ENCODE assay signal across 19 mouse cellular contexts in the genomic region with DNA sequence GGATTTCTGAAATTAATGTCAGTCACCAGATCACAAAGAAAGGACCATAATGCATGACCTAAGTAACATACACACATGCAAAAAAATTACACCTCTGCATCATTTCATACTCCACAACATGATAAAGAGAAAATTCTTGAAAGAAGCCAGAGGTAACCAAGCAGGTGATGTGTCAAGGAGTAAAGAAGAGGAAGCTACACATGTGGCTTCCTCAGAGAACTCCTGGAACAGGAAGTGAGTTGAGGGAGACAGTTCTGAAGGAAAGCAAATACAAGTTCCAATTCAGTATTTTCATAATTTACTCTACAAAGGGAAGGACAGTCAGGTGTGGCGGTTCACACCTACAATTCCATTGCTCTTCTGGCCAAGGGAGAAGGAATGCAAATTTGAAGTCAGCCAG.
"Had no signal": no experiment of that assay in that cellular context is flagged by ENCODE, and none has a peak within 500 bp of the region (broad histone marks: within the 10 kb centered on the region; RNA-seq: fewer than 3 reads in every experiment).

No protein-coding gene starts in this region.

- H3K4me1 ChIP-seq: liver, embryonic 13.5 days; liver, embryonic 15.5 days; neural tube, embryonic 13.5 days; neural tube, embryonic 15.5 days; stomach, embryonic 15.5 days had no signal

- H3K9me3 ChIP-seq: liver, embryonic 13.5 days; liver, embryonic 15.5 days; lung, embryonic 15.5 days; midbrain, embryonic 10.5 days; midbrain, embryonic 12.5 days; neural tube, embryonic 13.5 days; neural tube, embryonic 15.5 days; stomach, embryonic 15.5 days had no signal

- DNase-seq: liver, embryonic 13.5 days; liver, postnatal 0 days; lung, adult 2 months; lung, postnatal 4 days; midbrain, embryonic 14.5 days; right cerebral cortex, postnatal 14 days; thymus, adult 2 months; thymus, postnatal 25 days; thymus, postnatal 4 days had no signal

- H3K9ac ChIP-seq: liver, embryonic 13.5 days; liver, embryonic 15.5 days; liver, postnatal 0 days; lung, embryonic 15.5 days; midbrain, embryonic 12.5 days; neural tube, embryonic 13.5 days; neural tube, embryonic 15.5 days; stomach, embryonic 15.5 days had no signal

- H3K4me2 ChIP-seq: liver, embryonic 13.5 days; liver, embryonic 15.5 days; lung, embryonic 15.5 days; midbrain, embryonic 12.5 days; neural tube, embryonic 13.5 days; neural tube, embryonic 15.5 days; stomach, embryonic 15.5 days had no signal

- H3K4me3 ChIP-seq: liver, embryonic 13.5 days; liver, embryonic 15.5 days; lung, embryonic 15.5 days; midbrain, embryonic 10.5 days; midbrain, embryonic 12.5 days; myocyte; neural tube, embryonic 13.5 days; neural tube, embryonic 15.5 days; stomach, embryonic 15.5 days had no signal

- ATAC-seq: liver, postnatal 0 days; lung, postnatal 0 days; midbrain, embryonic 16.5 days had no signal

- H3K36me3 ChIP-seq: liver, embryonic 13.5 days; liver, embryonic 15.5 days; lung, embryonic 15.5 days; midbrain, embryonic 10.5 days; midbrain, embryonic 12.5 days; neural tube, embryonic 13.5 days; neural tube, embryonic 15.5 days; stomach, embryonic 15.5 days had no signal

- H3K27me3 ChIP-seq: liver, embryonic 13.5 days; liver, embryonic 15.5 days; lung, embryonic 15.5 days; midbrain, embryonic 12.5 days; neural tube, embryonic 13.5 days; neural tube, embryonic 15.5 days; stomach, embryonic 15.5 days had no signal

- H3K27ac ChIP-seq: liver, embryonic 13.5 days; liver, embryonic 15.5 days; lung, embryonic 15.5 days; midbrain, embryonic 10.5 days; midbrain, embryonic 12.5 days; neural tube, embryonic 13.5 days; neural tube, embryonic 15.5 days; stomach, embryonic 15.5 days had no signal
